Mouse (Mus musculus): ENCODE data around the gene Oxa1l. TPM values are rescaled to one million over a fixed set of nuclear protein-coding genes. Genes with fewer than 3 reads are reported as not detected.

The Oxa1l gene
- polyA plus RNA-seq, 1 experiment from 2014 or later = 47.7 TPM

- ATAC-seq (ENCODE audit: low FRiP score) = no peak
- H3K4me1 ChIP-seq (replicated peaks) = no peaks in the 10 kb centered on the region
- no peaks in the 10 kb centered on the region for H3K27me3 ChIP-seq
- no peak overlapping the region for H3K4me3 ChIP-seq
- H3K4me2 ChIP-seq = no peak overlapping the region
- H3K9me3 ChIP-seq = no peaks in the 10 kb centered on the region
- no peak overlapping the region for H3K27ac ChIP-seq
- WGBS = 84% methylated on average over 13 of the region's 13 CpGs
- no peak overlapping the region for H3K9ac ChIP-seq
- H3K36me3 ChIP-seq = no peaks in the 10 kb centered on the region
Observed at GRCm38 (mm10) chr14:54379571-54379970, 18.9 kb downstream of the Oxa1l start.

DNA sequence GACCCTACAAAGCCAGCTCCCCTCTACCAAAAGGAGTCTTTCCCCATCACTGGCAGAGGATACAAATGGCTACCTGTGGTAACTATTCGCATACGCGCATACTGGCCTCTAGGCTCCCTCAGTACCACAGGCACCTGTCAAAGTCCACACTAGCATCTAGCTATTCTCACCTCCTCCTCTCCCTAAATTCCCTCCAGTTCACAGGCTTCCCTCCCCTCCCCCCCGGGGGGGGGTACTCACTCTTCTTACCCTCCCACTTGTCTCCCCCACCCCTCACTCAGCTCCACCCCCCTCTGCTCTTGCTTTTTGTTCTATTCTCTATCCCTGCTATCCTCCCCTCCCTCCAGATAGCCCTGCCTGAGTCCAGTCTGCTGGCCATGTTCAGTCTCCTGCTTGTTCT is 20.0 kb downstream of the Oxa1l start:
- no peak overlapping the region for H3K4me3 ChIP-seq
- H3K27me3 ChIP-seq = no peaks in the 10 kb centered on the region
- no peak overlapping the region for H3K9ac ChIP-seq
- no peak overlapping the region for H3K4me2 ChIP-seq
- no peaks in the 10 kb centered on the region for H3K4me1 ChIP-seq (replicated peaks)
- no peak overlapping the region for H3K27ac ChIP-seq
- no peak for ATAC-seq (ENCODE audit: low FRiP score)
- no peaks in the 10 kb centered on the region for H3K9me3 ChIP-seq
- H3K36me3 ChIP-seq = no peaks in the 10 kb centered on the region
- WGBS = 72% methylated on average over 4 of the region's 4 CpGs

DNA sequence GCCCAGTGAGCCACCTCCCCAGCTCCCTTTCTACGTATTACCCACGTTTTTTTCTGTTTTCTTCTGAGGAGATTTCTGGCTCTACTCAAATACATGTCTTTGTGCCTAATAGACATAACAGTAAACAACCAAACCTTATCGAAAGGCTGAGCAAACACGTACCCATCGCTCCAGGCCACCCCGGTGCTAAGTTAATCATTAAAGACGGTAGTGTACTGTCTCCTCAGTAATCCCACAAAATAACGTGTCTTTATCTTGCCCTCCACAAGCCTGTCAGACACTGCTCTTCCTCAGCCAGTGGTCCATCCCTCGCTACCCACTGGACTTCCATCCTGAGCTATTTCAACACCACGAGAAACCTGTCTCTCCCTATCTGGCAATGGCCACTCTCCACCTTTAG is 21.2 kb downstream of the Oxa1l start:
- no peaks in the 10 kb centered on the region for H3K4me1 ChIP-seq (replicated peaks)
- no peak overlapping the region for H3K9ac ChIP-seq
- no peaks in the 10 kb centered on the region for H3K27me3 ChIP-seq
- H3K4me3 ChIP-seq = no peak overlapping the region
- H3K4me2 ChIP-seq = no peak overlapping the region
- no peak for ATAC-seq (ENCODE audit: low FRiP score)
- no peaks in the 10 kb centered on the region for H3K36me3 ChIP-seq
- no peak overlapping the region for H3K27ac ChIP-seq
- no peaks in the 10 kb centered on the region for H3K9me3 ChIP-seq
- WGBS = 71% methylated on average over 10 of the region's 10 CpGs

DNA sequence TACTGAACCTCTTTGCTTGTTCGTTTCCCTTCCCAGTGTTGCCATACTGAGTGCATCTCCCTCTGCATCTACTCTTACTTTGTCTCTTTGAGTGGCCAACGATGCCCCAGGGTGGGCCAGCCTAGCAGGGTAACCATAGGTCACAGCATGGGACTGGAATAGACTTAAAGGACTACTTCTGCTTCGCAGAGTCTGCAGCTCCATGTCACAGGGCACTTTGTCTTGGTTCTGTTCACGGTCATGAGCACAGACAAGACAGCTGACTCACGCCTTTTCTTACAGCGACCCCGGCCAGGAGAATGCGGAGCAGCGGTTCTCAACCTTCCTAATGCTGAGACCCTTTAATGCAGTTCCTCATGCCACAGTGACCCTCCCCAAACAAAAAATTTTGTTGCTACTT is 22.0 kb downstream of the Oxa1l start:
- 36% methylated on average over 9 of the region's 9 CpGs for WGBS
- ATAC-seq (ENCODE audit: low FRiP score) = no peak
- Histone ChIP-seq H3K27me3 (no peaks in the 10 kb centered on the region), H3K27ac (no peak overlapping the region), H3K4me2 (no peak overlapping the region), H3K9me3 (no peaks in the 10 kb centered on the region), H3K4me3 (no peak overlapping the region), H3K36me3 (no peaks in the 10 kb centered on the region), H3K9ac (no peak overlapping the region), H3K4me1 (replicated peaks) (no peaks in the 10 kb centered on the region)

GRCm38 (mm10) chr14:54383355-54383771 is 22.7 kb downstream of the Oxa1l start:
- H3K36me3 ChIP-seq = no peaks in the 10 kb centered on the region
- 57% methylated on average over 4 of the region's 4 CpGs for WGBS

GRCm38 (mm10) chr14:54384396-54384795 is 23.8 kb downstream of the Oxa1l start:
- Histone ChIP-seq H3K4me3 (no peak overlapping the region), H3K36me3 (no peaks in the 10 kb centered on the region), H3K4me1 (replicated peaks) (no peaks in the 10 kb centered on the region), H3K27me3 (no peaks in the 10 kb centered on the region), H3K9me3 (no peaks in the 10 kb centered on the region), H3K4me2 (no peak overlapping the region), H3K9ac (no peak overlapping the region), H3K27ac (no peak overlapping the region)
- ATAC-seq (ENCODE audit: low FRiP score) = no peak
- WGBS = 95% methylated on average over 8 of the region's 8 CpGs

More at GRCm38 (mm10) chr14:54383355-54383771, 22.7 kb downstream of the Oxa1l start:
- no peak overlapping the region for H3K4me2 ChIP-seq
- H3K27ac ChIP-seq = no peak overlapping the region
- no peak overlapping the region for H3K4me3 ChIP-seq
- ATAC-seq (ENCODE audit: low FRiP score) = 0 out of 2 replicates have a peak, but pooled peaks have one; percentile 36
- H3K9me3 ChIP-seq = no peaks in the 10 kb centered on the region
- no peak overlapping the region for H3K9ac ChIP-seq
- no peaks in the 10 kb centered on the region for H3K4me1 ChIP-seq (replicated peaks)
- no peaks in the 10 kb centered on the region for H3K27me3 ChIP-seq

GRCm38 (mm10) chr14:54385968-54386618 is 25.5 kb downstream of the Oxa1l start:
- no peak overlapping the region for H3K4me2 ChIP-seq
- no peaks in the 10 kb centered on the region for H3K27me3 ChIP-seq
- WGBS = 88% methylated on average over 7 of the region's 7 CpGs
- H3K4me3 ChIP-seq = no peak overlapping the region
- no peak for ATAC-seq (ENCODE audit: low FRiP score)
- H3K4me1 ChIP-seq (replicated peaks) = no peaks in the 10 kb centered on the region
- no peak overlapping the region for H3K9ac ChIP-seq
- no peak overlapping the region for H3K27ac ChIP-seq
- H3K36me3 ChIP-seq = no peaks in the 10 kb centered on the region
- H3K9me3 ChIP-seq = no peaks in the 10 kb centered on the region

- no peaks in the 10 kb centered on the region for H3K36me3 ChIP-seq
- H3K27ac ChIP-seq = no peak overlapping the region
- ATAC-seq (ENCODE audit: low FRiP score) = no peak
- 73% methylated on average over 6 of the region's 6 CpGs for WGBS
- H3K4me3 ChIP-seq = no peak overlapping the region
- H3K9ac ChIP-seq = no peak overlapping the region
- H3K4me2 ChIP-seq = no peak overlapping the region
- H3K27me3 ChIP-seq = no peaks in the 10 kb centered on the region
- no peaks in the 10 kb centered on the region for H3K4me1 ChIP-seq (replicated peaks)
- no peaks in the 10 kb centered on the region for H3K9me3 ChIP-seq
Observed at GRCm38 (mm10) chr14:54387546-54387945, 26.9 kb downstream of the Oxa1l start.

DNA sequence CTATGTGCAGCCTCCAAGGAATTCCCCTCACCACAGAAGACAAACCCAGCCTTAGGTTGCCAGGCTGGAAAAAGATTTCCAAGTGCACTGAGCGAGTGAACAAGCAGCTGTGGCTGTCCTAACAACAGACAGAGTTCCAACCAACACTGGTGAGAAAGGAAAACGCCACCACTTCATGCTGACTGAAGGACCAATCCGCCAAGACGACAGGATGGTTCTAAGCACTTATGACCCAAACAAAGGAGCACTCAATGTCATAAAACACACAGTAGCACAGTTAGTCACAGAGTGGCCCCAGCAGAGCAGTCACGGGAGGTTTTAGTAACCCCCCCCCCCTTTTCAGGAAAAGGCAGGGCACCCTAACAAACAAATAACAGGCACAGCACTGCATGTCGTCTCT is 30.2 kb downstream of the Oxa1l start:
- no peak overlapping the region for H3K9ac ChIP-seq
- no peak for ATAC-seq (ENCODE audit: low FRiP score)
- no peaks in the 10 kb centered on the region for H3K9me3 ChIP-seq
- no peak overlapping the region for H3K4me2 ChIP-seq
- H3K27ac ChIP-seq = no peak overlapping the region
- no peaks in the 10 kb centered on the region for H3K4me1 ChIP-seq (replicated peaks)
- H3K27me3 ChIP-seq = no peaks in the 10 kb centered on the region
- no peak overlapping the region for H3K4me3 ChIP-seq
- 78% methylated on average over 6 of the region's 6 CpGs for WGBS
- no peaks in the 10 kb centered on the region for H3K36me3 ChIP-seq

- 86% methylated on average over 3 of the region's 3 CpGs for whole genome bisulfite sequencing
- no peaks in the 10 kb centered on the region for H3K4me1 ChIP-seq (replicated peaks)
- no peak for ATAC-seq (ENCODE audit: low FRiP score)
- H3K4me2 ChIP-seq = no peak overlapping the region
- no peak overlapping the region for H3K27ac ChIP-seq
- H3K4me3 ChIP-seq = no peak overlapping the region
- H3K9me3 ChIP-seq = no peaks in the 10 kb centered on the region
- H3K9ac ChIP-seq = no peak overlapping the region
- H3K36me3 ChIP-seq = no peaks in the 10 kb centered on the region
- no peaks in the 10 kb centered on the region for H3K27me3 ChIP-seq
Observed at GRCm38 (mm10) chr14:54393794-54394193, 33.2 kb downstream of the Oxa1l start.

- Histone ChIP-seq H3K9me3 (no peaks in the 10 kb centered on the region), H3K4me3 (no peak overlapping the region), H3K9ac (no peak overlapping the region), H3K27ac (no peak overlapping the region), H3K4me2 (no peak overlapping the region), H3K36me3 (no peaks in the 10 kb centered on the region), H3K4me1 (replicated peaks) (no peaks in the 10 kb centered on the region), H3K27me3 (no peaks in the 10 kb centered on the region)
- no peak for ATAC-seq (ENCODE audit: low FRiP score)
Observed at GRCm38 (mm10) chr14:54394309-54394708, 33.7 kb downstream of the Oxa1l start.

GRCm38 (mm10) chr14:54396685-54397084 is 36.1 kb downstream of the Oxa1l start:
- Histone ChIP-seq H3K4me3 (no peak overlapping the region), H3K36me3 (no peaks in the 10 kb centered on the region), H3K9ac (no peak overlapping the region), H3K27me3 (no peaks in the 10 kb centered on the region), H3K27ac (no peak overlapping the region), H3K9me3 (no peaks in the 10 kb centered on the region), H3K4me2 (no peak overlapping the region), H3K4me1 (replicated peaks) (no peaks in the 10 kb centered on the region)
- no peak for ATAC-seq (ENCODE audit: low FRiP score)
- WGBS = 91% methylated on average over 7 of the region's 7 CpGs

- Histone ChIP-seq H3K27ac (no peak overlapping the region), H3K4me1 (replicated peaks) (no peaks in the 10 kb centered on the region), H3K27me3 (no peaks in the 10 kb centered on the region), H3K4me2 (no peak overlapping the region), H3K36me3 (no peaks in the 10 kb centered on the region), H3K9ac (no peak overlapping the region), H3K9me3 (no peaks in the 10 kb centered on the region), H3K4me3 (no peak overlapping the region)
- WGBS = 74% methylated on average over 7 of the region's 7 CpGs
- no peak for ATAC-seq (ENCODE audit: low FRiP score)
Observed at GRCm38 (mm10) chr14:54397872-54398527, 37.4 kb downstream of the Oxa1l start.

All from hindbrain, embryonic 13.5 days (tissue).